In the genomic region with DNA sequence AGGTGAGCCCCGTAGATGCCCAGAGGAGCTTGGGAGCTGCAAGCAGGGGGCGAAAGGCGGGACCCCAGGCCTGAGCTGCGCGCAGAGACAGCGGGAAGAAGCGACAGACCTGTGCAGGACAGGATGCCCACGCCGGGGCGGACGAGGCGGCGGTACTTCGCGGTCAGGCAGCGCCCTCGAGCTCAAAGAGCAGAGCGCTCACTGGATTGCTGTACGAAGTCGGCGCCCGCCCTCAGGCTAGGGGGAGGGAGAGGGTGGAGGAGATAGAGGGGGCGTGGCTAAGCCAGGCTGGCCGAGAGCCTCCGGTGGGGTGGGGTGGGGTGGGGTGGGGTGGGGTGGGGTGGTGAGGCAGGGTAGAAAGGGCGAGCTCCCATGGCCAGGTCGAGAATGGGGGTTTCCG, we compare ENCODE assay signal across 8 mouse cellular contexts. TPM values are rescaled to one million over a fixed set of nuclear protein-coding genes. Genes with fewer than 3 reads are reported as not detected.
DNase-seq lines count a peak whose midpoint lies in the region; ATAC-seq lines count a peak whose summit lies in the region.

A gene (minus strand): TSS at position 276 of the 400 bp plus-strand sequence.

- peak within 1 kb of the TSS; percentile 43 for H3K4me2 ChIP-seq in forebrain, embryonic 14.5 days (ENCODE audit: low read length)
- H3K4me2 ChIP-seq in liver, embryonic 11.5 days = peak within 1 kb of the TSS; percentile 56
- H3K4me2 ChIP-seq in stomach, embryonic 16.5 days (ENCODE audit: low read depth, low read length) = peak within 1 kb of the TSS; percentile 39

- H3K36me3 ChIP-seq in forebrain, embryonic 14.5 days (ENCODE audit: control insufficient read depth, insufficient read depth, low read length) = no peaks in the 10 kb centered on the region
- H3K36me3 ChIP-seq in liver, embryonic 11.5 days (ENCODE audit: control insufficient read depth, insufficient read depth, low read length) = no peaks in the 10 kb centered on the region
- no peaks in the 10 kb centered on the region for H3K36me3 ChIP-seq in stomach, embryonic 16.5 days (ENCODE audit: control insufficient read depth, insufficient read depth, low read length)

- H3K27me3 ChIP-seq in forebrain, embryonic 14.5 days (replicated peaks; ENCODE audit: control insufficient read depth, insufficient read depth, low read length) = peaks cover 22% of the 10 kb centered on the region
- peaks cover 46% of the 10 kb centered on the region for H3K27me3 ChIP-seq in liver, embryonic 11.5 days (replicated peaks; ENCODE audit: control insufficient read depth, insufficient read depth, low read length)
- peaks cover 25% of the 10 kb centered on the region for H3K27me3 ChIP-seq in stomach, embryonic 16.5 days (ENCODE audit: control insufficient read depth, insufficient read depth, low read length)

- H3K9me3 ChIP-seq in forebrain, embryonic 14.5 days (replicated peaks; ENCODE audit: control insufficient read depth, low read length) = no peaks in the 10 kb centered on the region
- H3K9me3 ChIP-seq in liver, embryonic 11.5 days (ENCODE audit: control insufficient read depth, low read length) = no peaks in the 10 kb centered on the region
- H3K9me3 ChIP-seq in stomach, embryonic 16.5 days (replicated peaks; ENCODE audit: control insufficient read depth, low read length) = no peaks in the 10 kb centered on the region

- peak within 1 kb of the TSS; percentile 21 for H3K4me3 ChIP-seq in forebrain, embryonic 14.5 days (ENCODE audit: low read depth, low read length)
- H3K4me3 ChIP-seq in liver, embryonic 11.5 days (ENCODE audit: low read depth, low read length) = no peak within 1 kb of the TSS
- peak within 1 kb of the TSS; percentile 12 for H3K4me3 ChIP-seq in stomach, embryonic 16.5 days (replicated peaks; ENCODE audit: low read length)

- H3K9ac ChIP-seq in forebrain, embryonic 14.5 days (ENCODE audit: low read length) = peak within 1 kb of the TSS; percentile 45; the same call in 1 of the 2 replicates
- no peak within 1 kb of the TSS for H3K9ac ChIP-seq in liver, embryonic 11.5 days (ENCODE audit: low read depth, low read length)
- peak within 1 kb of the TSS; percentile 57 for H3K9ac ChIP-seq in stomach, embryonic 16.5 days (ENCODE audit: low read length)

- H3K27ac ChIP-seq in forebrain, embryonic 14.5 days (ENCODE audit: low read depth, low read length) = no peak within 1 kb of the TSS
- H3K27ac ChIP-seq in liver, embryonic 11.5 days (ENCODE audit: low read depth, low read length) = no peak within 1 kb of the TSS
- H3K27ac ChIP-seq in stomach, embryonic 16.5 days (ENCODE audit: low read length) = no peak within 1 kb of the TSS

- 2% methylated on average over 18 of the region's 28 CpGs for WGBS in forebrain, embryonic 14.5 days
- 3% methylated on average over 25 of the region's 28 CpGs for WGBS in liver, embryonic 11.5 days
- 1% methylated on average over 26 of the region's 28 CpGs for WGBS in stomach, embryonic 16.5 days

- 0 out of 2 replicates have a peak, but pooled peaks cover 2% of the 10 kb centered on the region for H3K4me1 ChIP-seq in forebrain, embryonic 14.5 days (ENCODE audit: control insufficient read depth, insufficient read depth, low read length)
- no peaks in the 10 kb centered on the region for H3K4me1 ChIP-seq in liver, embryonic 11.5 days (replicated peaks; ENCODE audit: control insufficient read depth, insufficient read depth, low read length)
- peaks cover 9% of the 10 kb centered on the region for H3K4me1 ChIP-seq in stomach, embryonic 16.5 days (ENCODE audit: control insufficient read depth, insufficient read depth, low read length)

- peak; percentile 46 to 58 for DNase-seq in adrenal gland, adult (ENCODE audit: inconsistent age in 2 of 2, low spot score in 1 of 2)
- no peak for DNase-seq in adrenal gland, postnatal 4 days (ENCODE audit: low spot score in 2 of 2)
- peak; percentile 69 for DNase-seq in MN1 (ENCODE audit: low spot score)
- DNase-seq in forebrain, embryonic 14.5 days (ENCODE audit: low spot score) = peak; percentile 25
- no peak for DNase-seq in liver, embryonic 11.5 days (ENCODE audit: low spot score)
- no peak for DNase-seq in left cerebral cortex, adult 9 months (ENCODE audit: low spot score in 2 of 2)
- DNase-seq in gastrocnemius, adult 18-20 months (ENCODE audit: low spot score) = no peak

- no peak for ATAC-seq in forebrain, embryonic 14.5 days
- ATAC-seq in liver, embryonic 11.5 days (replicated peaks; ENCODE audit: low FRiP score) = no peak
- peak; percentile 57; the same call in 1 of the 2 replicates for ATAC-seq in stomach, embryonic 16.5 days (ENCODE audit: insufficient read depth, low FRiP score)

RNA-seq across cellular contexts. Expression of the gene that starts here (rescaled TPM):
- total RNA-seq in adrenal gland, postnatal 4 days (2021) = under 1 TPM; 0.14 to 0.22 TPM
- polyA plus RNA-seq in forebrain, embryonic 14.5 days (2014; fragmentation: Nextera tagmentation; extraction: Ambion mirVana) = 0.13 and 0.20 TPM in 2 replicates
- polyA plus RNA-seq in liver, embryonic 11.5 days (2014; fragmentation: Nextera tagmentation; extraction: Ambion mirVana) = not detected in 2 replicates
- 0.35 and 0.49 TPM in 2 replicates for polyA plus RNA-seq in stomach, embryonic 16.5 days (2015; fragmentation: Nextera tagmentation; extraction: Ambion mirVana)
- not detected for total RNA-seq in gastrocnemius, adult 18-20 months (2021)

Comparison
In these comparisons a context has a peak if more than half of its experiments do, and no peak if none do; other contexts are left out.
1. DNase-seq: peak in adrenal gland, adult (2 of 2) and MN1 (single experiment); none in adrenal gland, postnatal 4 days (0 of 2), liver, embryonic 11.5 days (single experiment), left cerebral cortex, adult 9 months (0 of 2) and gastrocnemius, adult 18-20 months (single experiment).
2. Peak in DNase-seq, H3K4me3 ChIP-seq, H3K9ac ChIP-seq and H3K4me2 ChIP-seq in forebrain, embryonic 14.5 days; RNA of the gene not detected or under 1 TPM.
3. Peak in ATAC-seq, H3K4me3 ChIP-seq, H3K9ac ChIP-seq and H3K4me2 ChIP-seq in stomach, embryonic 16.5 days; RNA of the gene not detected or under 1 TPM.
4. Peak in every context shown above with its lines, with median percentiles within 50 percentile points of each other: H3K4me2 ChIP-seq.